Mouse (Mus musculus) adrenal gland, postnatal 14 days (tissue): ENCODE measurements around the gene Mxd4. TPM values are rescaled to one million over a fixed set of nuclear protein-coding genes. Genes with fewer than 3 reads are reported as not detected.

Experiments
- DNase-seq: peaks from one replicate; pipeline ENCODE4 v3.0.0; 2021; ENCODE audit warnings: mixed read lengths
- total RNA-seq: library from RNA; stranded (reverse); gene quantifications from 2 replicates; pipeline ENCODE4 v1.2.3, GENCODE M21; 2021

The Mxd4 gene
- total RNA-seq, 1 experiment from 2014 or later, result 145 TPM

DNA sequence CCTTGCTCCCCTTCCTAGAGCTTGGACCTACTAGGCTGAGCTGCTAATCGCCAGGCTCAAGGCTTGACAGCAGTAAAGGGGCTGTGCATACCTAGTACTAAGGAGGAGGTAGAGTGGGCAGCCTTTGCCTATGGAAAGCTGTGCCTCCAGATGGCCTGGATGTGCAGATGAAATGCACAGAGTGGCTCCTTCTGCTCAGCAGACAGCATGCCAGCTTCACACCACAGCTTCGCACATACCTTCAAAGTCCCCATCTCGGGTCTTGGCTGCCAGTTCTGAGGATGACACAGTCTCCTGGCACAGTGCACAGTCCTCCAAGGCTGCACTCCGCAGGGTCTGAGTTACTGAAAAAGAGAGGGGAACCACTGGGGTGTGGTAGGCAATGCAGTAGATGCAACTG, 9.7 kb upstream of the Mxd4 start:
- peak; percentile 48 for DNase-seq

DNA sequence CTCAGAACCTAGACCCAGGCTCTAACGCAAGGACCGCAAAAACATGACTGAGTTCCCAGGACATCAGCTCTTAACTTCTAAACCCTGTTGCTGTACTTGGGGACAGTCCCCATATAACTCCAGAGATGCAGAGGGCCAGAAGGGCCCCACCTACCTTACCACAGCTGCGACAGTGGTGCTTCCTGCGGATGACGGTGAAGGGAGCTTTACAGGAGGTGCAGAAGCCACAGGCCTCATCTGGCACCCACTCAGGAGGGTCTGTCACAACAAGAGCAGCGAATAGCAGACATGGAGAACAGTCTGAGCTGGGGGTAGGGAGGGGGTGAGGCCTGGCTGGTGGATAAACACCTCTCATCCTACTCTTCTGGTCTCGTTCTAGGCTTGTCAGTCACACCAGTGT, 8.9 kb upstream of the Mxd4 start:
- DNase-seq, result no peak

GRCm38 (mm10) chr5:34195786-34196185, 8.3 kb upstream of the Mxd4 start:
- no peak for DNase-seq

GRCm38 (mm10) chr5:34194975-34195662, 7.6 kb upstream of the Mxd4 start:
- no peak for DNase-seq

- DNase-seq, result no peak
Measured at GRCm38 (mm10) chr5:34194426-34194825, 6.9 kb upstream of the Mxd4 start.

- DNase-seq, result peak; percentile 71
Measured at GRCm38 (mm10) chr5:34191843-34192242, 4.3 kb upstream of the Mxd4 start.

DNA sequence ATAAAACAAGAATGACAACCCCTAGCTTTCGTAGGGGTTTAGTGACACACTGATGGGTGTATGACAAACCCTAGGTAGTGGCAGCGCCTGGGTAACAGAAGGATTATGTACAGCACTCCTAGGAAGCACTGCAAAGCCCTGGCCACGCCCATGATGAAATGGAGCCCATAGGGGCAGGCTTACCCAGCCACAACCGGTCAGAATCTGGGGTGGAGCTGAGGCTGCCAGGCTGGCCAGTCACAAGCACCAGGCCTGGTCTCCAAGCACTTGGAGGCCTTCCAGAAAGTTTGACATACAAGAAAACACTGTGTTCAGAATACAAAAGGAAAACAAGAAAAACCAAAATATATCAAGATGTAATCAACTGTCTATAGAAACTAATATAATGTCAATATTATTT, 3.5 kb upstream of the Mxd4 start:
- DNase-seq, result peak; percentile 78

DNA sequence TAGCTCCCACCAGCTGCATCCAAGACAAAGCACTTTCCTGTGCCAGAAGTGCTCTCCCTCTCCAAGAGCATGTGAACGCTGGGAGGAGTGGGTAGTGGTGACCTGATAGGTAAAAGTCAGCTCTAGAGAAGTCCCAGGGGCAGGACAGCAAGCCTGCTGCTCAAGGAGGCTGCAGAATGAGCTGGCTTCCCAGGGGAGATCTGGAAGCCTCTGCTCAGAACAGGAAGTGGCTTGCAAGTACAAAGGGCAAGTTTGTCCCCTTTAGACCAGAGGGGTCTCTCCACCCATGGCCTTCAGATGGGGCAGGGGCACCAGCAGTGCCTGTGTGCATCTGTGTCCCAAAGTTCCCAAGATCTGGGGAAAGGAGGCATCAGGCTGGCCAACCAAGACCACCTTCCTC, 2.0 kb upstream of the Mxd4 start:
- DNase-seq, result peak; percentile 6

- peak; percentile 8 for DNase-seq
Measured at GRCm38 (mm10) chr5:34188856-34189255, 1.3 kb upstream of the Mxd4 start.

- DNase-seq, result peak; percentile 83
Measured at GRCm38 (mm10) chr5:34186961-34187391, 544 bp downstream of the Mxd4 start.

DNA sequence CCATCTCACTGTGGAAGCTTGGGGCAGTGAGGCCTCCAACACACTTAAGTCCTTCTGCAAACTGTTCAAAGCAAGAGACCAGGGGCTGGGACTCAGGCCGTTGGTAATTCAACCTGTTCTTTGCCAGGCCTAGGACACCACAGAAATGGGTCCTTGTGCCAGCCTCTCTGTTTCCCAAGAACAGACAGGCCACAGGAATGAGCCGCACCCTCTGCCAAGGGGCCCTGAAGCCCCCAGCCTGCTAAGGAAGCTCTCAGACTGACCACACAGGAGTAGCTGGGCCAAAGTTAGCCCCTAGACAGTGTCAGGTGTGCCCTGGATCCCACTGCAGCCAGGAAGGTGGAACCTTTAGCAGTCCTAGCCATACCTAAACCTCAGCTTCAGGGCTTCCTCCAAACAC, 1.1 kb downstream of the Mxd4 start:
- DNase-seq, result peak; percentile 29

GRCm38 (mm10) chr5:34185791-34186190, 1.7 kb downstream of the Mxd4 start:
- peak; percentile 1 for DNase-seq

DNA sequence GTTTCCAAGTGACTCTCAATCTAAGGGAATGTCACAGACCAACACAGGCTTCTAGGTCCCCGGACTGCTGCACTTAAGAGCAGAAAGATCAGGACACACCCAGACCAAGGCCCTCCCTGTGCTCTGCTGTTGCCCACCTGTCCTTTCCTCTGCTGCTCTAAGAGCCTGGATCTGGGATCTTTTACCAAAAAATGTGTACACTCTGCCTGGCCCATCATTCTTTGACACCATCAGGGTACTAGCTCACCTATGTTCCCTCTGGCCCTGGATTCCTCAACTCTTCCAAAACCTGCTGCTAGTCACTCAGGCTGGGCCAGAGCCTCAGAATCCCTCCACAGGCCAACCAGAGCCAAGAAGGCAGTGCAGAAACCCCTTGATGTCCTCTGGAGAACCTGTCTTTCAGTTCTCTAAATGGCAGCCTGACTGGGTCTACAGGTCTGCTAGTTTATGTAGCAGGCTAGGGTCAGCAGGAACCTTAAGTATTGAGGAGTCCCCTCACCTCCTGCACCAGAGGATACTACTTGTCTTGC, 2.4 kb downstream of the Mxd4 start:
- no peak for DNase-seq

DNA sequence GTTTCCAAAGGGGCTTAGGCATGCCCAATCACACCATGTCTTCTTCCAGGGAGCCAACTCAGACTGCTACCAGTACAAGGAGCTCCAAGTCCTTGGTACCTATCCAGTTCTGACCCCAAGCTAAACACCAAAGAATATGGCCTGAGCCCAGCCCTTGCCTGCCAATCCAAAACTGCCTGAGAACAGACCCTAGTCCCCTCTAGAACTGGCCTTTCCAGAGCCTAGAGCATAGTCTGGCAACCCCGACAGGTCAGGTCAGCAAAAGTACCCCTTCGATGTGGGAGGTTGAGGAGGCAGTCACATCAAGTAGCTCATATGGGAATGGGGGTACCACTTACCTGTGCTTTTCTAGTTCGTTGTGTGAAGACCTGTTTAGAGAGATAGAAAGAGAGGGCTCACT, 3.5 kb downstream of the Mxd4 start:
- peak; percentile 2 for DNase-seq

DNA sequence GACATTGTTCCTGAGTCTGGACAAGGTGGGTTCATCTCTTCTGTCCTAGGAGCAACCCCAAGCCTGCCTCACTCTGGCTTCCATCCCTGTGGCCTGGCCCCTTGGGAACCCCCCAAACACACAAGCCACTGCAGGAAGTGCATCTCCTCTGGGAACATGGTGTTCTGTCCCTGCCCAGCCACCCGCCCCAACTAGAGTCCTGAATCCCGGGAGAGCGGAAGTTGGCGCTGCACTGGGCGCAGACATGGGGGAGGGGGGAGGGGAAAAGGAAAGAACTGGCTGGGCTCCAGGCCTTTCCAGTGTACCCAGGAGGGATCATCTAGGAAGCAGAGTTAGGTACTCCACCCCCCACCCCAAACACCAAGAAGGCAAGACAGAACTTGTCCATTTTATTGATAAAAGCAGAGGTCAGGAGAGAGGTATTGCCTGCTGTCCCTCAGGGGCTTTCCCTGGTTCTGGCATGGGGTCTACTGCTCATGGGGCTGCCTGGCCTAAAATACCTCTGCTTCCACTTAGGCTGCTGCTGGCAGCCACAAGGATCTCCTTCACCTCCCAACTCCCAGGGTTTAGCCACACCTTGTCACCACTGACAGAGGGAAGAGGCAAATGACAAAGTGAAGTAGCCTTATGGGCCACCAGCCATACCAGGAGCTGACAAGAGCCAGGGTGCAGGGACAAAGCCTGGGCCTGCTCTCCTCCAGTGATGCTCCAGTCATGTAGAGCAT, 4.2 kb downstream of the Mxd4 start:
- DNase-seq, result peak; percentile 85

DNA sequence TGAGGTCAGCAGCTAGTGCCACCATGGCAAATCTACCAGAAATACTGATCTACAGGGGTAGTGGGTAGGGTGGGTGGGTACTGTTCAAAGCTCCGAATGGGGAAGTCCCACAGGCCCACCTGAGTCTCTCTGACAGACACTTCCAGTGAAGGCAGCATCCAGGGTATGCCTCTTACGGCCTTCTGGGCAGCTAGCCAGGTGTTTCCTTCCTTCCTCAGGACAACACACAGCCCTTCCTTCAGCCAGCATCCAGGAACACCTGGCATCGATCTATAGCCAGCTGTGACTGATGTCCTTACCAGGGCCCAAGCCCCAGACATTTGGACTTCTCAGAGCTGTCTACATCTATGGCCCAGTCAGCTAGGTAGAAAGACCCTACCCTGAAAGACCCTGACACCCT, 5.0 kb downstream of the Mxd4 start:
- DNase-seq, result peak; percentile 48

GRCm38 (mm10) chr5:34177821-34178220, 9.7 kb downstream of the Mxd4 start:
- DNase-seq, result no peak

DNA sequence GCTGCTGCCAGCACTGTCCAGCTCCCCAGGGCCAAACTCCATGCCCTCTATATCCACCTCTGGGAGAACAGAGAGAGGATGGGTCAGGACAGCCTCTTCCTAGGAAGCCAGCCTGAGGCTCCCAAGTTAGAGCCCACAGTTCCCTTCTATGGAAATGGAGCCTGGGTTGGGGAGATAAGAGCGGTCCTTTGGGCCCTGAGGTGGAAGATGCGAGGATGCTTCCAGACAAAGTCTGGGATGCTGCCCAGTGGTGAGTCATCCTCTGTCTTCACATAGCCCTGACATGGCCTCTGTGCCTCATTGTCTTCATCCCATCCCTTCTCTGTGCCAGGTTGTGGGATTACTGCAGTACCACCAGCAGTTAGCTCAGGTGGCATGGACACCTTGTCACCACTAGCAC, 10.4 kb downstream of the Mxd4 start:
- peak; percentile 38 for DNase-seq

- no peak for DNase-seq
Measured at GRCm38 (mm10) chr5:34176691-34177090, 10.8 kb downstream of the Mxd4 start.

DNA sequence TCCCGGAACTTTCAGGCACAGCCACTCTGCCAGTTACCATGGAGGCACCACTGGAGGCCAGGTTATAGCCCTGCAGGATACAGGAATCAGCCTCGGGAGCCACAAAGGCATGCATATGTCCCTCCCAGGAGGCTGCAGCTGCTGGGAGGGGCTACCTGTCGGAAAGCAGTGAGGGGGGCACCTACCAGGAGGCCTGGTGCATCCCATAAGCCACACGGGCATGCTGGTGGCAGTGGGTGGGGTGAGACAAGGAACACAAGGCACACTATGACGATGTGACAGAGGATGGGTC, 12.2 kb downstream of the Mxd4 start:
- DNase-seq, result no peak

DNA sequence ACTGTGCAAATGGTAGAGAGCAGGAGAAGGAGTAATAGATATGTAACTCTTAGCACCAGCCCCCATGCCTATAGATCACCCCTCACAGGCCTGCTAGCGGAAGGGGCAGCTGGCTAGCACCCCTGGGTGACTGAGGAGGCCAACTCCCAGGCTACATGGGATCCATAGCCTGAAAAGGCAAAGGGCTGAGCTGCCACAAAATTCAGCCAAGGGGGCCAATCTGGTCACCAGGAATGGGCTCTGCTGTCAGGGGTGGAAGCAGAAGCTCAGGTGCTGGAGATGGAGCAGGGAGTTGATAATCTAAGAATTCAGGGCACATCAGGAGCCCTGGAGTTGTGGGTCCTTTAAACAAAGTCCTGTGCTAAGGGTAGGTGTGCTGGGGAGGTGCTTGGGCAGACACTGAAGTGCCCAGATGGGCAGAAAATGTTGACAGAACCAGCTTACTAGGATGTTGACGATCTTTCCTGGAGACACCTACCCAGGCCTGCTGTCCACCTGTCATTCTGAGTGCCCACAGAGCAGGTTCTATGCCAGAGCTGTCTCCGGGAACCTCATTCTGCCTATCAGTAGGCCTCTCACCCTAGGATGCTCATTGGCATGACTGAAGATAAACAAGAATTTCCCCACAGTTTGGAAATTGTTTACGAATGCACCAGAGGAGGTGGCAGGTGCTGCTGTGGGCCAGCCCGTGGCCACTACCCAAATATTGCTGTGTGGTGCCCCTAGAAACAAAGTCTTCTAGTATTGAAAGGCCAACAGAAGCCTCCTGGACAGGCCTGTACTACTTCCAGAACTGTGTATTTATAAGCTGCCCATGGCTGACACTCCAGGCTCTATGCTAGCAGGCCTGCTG, 12.7 kb downstream of the Mxd4 start:
- DNase-seq, result no peak

DNA sequence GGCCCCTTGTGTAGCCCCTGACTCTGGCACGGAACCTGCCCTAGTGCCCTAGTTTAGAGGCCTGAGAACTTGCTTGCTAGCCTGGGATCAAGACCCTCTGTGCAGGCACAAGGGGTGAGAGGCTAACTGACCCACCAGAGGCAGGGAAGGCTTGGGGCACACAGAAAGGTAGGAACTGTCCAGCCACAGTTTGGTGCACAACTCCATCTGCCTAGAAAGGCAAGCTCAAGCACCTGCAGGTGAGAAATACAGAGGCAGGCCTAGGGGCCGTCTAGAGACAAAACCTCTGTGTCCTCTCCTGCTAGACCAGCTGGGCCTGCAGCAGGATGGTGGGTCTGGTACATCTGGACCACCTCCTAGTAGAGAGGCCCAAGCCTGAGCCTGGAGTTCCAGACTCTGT, 13.5 kb downstream of the Mxd4 start:
- no peak for DNase-seq

DNA sequence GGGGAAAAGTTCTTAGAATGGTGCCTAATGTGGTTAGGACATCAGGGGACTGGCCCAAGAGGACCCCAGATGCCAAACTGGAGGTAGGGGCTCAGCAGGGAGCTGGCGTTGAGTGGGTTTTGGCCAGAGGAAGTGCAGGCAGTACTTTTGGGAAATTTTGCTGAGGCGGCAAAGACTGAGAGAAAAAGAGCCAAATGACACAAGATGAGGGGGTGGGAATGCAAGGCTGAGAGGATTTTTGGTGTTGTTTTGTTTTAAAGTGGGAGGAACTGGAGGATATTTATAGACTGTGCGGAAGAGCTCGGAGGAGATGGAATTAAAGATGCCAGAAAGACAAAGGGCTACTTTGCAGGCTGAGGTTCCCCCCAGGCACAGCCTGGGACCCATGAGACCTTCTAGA, 16.8 kb downstream of the Mxd4 start:
- DNase-seq, result no peak
